Mouse (Mus musculus) heart, postnatal 0 days (tissue): ENCODE data around the gene E2f8.

Source experiments
- CTCF ChIP-seq: IDR thresholded peaks from 2 replicates; pipeline ENCODE4 v1.5.1; 2016; ENCODE audit warnings: antibody characterized with exemption, control low read depth, low read depth
- EP300 ChIP-seq: IDR thresholded peaks from 2 replicates; pipeline ENCODE4 v1.6.1; 2016; ENCODE audit warnings: antibody characterized with exemption, low read depth

DNA sequence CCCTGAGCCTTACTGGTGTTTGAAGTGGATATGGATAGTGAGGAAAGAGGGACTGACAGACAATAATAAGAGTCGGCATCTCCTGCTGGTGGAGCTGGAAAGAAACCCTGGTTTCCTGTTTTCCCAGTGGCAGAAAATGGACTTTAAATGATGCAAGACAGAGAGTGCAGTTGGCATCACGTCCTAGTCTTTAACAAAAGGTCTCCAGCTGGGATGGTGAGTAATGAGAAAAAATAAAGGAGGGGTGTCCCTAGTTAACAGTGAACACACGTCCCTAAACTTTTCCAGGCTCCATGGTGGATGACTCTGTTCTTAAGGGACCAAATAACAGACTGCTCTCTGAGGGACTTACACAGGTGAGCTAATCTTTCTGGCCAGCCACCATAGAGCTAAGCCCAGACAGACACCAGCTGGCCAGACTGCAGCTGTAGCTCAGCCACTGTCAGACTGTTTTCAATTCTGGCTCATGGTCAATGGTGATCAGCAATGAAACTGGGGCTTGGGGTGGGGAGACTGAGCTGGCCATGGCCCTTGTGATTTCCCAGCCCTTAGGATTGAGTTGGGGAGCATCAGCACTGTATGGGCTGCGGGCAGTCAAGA lies 46.9 kb downstream of the E2f8 start:
- TF ChIP-seq EP300, result no peak
- TF ChIP-seq CTCF, result no peak
